In the genomic region with DNA sequence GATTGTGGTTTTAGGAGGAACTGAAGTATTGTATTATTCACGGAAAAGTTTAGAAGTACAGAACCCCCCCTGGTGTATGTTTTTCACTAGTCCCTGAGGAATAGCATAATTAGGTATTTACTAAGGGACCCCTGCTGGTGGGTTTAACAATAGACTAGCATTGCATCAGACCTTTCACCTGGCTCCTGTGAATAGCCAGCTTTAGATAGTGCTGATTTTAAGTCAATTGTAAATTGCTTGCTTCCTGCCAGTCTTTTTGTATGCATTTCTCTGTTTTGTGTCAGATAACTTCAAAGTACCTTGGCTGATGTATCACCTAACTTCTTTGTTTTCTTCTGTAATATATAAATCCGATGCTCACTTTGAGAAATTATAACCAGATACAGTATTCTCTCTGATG, we compare ENCODE assay signal across 31 mouse cellular contexts.
"Had no signal": no experiment of that assay in that cellular context is flagged by ENCODE, and none has a peak within 500 bp of the region (broad histone marks: within the 10 kb centered on the region; RNA-seq: fewer than 3 reads in every experiment).

No protein-coding gene starts in this region.

- H3K9ac ChIP-seq: limb, embryonic 12.5 days; limb, embryonic 13.5 days; limb, embryonic 15.5 days; liver, embryonic 12.5 days; liver, embryonic 13.5 days; liver, embryonic 14.5 days; liver, embryonic 15.5 days; liver, postnatal 0 days; lung, embryonic 14.5 days; lung, embryonic 15.5 days; midbrain, embryonic 12.5 days; midbrain, embryonic 13.5 days; midbrain, embryonic 15.5 days had no signal

- H3K27ac ChIP-seq: limb, embryonic 10.5 days; limb, embryonic 12.5 days; limb, embryonic 13.5 days; limb, embryonic 15.5 days; liver, embryonic 12.5 days; liver, embryonic 13.5 days; liver, embryonic 14.5 days; liver, embryonic 15.5 days; lung, embryonic 15.5 days; macrophage; midbrain, embryonic 10.5 days; midbrain, embryonic 12.5 days; midbrain, embryonic 13.5 days; midbrain, embryonic 15.5 days had no signal

- H3K4me3 ChIP-seq: limb, embryonic 10.5 days; limb, embryonic 12.5 days; limb, embryonic 13.5 days; limb, embryonic 15.5 days; liver, embryonic 12.5 days; liver, embryonic 13.5 days; liver, embryonic 15.5 days; lung, embryonic 15.5 days; megakaryocyte, embryonic 14.5 days; midbrain, embryonic 10.5 days; midbrain, embryonic 12.5 days; midbrain, embryonic 13.5 days; midbrain, embryonic 15.5 days; myocyte had no signal

- DNase-seq: left cerebral cortex, postnatal 4 days; liver; liver, embryonic 13.5 days; liver, postnatal 0 days; lung, adult 18-20 months; lung, adult 2 months; lung, embryonic 14.5 days; lung, postnatal 10 days; lung, postnatal 14 days; lung, postnatal 36 days; lung, postnatal 4 days; midbrain, embryonic 14.5 days had no signal

- H3K27me3 ChIP-seq: limb, embryonic 12.5 days; limb, embryonic 13.5 days; limb, embryonic 15.5 days; liver, embryonic 12.5 days; liver, embryonic 13.5 days; liver, embryonic 15.5 days; lung, embryonic 15.5 days; megakaryocyte, embryonic 14.5 days; midbrain, embryonic 12.5 days; midbrain, embryonic 13.5 days; midbrain, embryonic 15.5 days had no signal

- H3K4me2 ChIP-seq: limb, embryonic 12.5 days; limb, embryonic 13.5 days; limb, embryonic 15.5 days; liver, embryonic 11.5 days; liver, embryonic 12.5 days; liver, embryonic 13.5 days; liver, embryonic 15.5 days; lung, embryonic 14.5 days; lung, embryonic 15.5 days; midbrain, embryonic 11.5 days; midbrain, embryonic 12.5 days; midbrain, embryonic 13.5 days; midbrain, embryonic 15.5 days had no signal

- H3K9me3 ChIP-seq: limb, embryonic 10.5 days; limb, embryonic 12.5 days; limb, embryonic 13.5 days; limb, embryonic 15.5 days; liver, embryonic 12.5 days; liver, embryonic 13.5 days; liver, embryonic 15.5 days; lung, embryonic 15.5 days; megakaryocyte, embryonic 14.5 days; midbrain, embryonic 10.5 days; midbrain, embryonic 12.5 days; midbrain, embryonic 13.5 days; midbrain, embryonic 15.5 days had no signal

- H3K36me3 ChIP-seq: limb, embryonic 10.5 days; limb, embryonic 12.5 days; limb, embryonic 13.5 days; limb, embryonic 15.5 days; liver, embryonic 12.5 days; liver, embryonic 13.5 days; liver, embryonic 15.5 days; lung, embryonic 15.5 days; midbrain, embryonic 10.5 days; midbrain, embryonic 12.5 days; midbrain, embryonic 13.5 days; midbrain, embryonic 15.5 days had no signal

- ATAC-seq: liver, embryonic 12.5 days; liver, postnatal 0 days; lung, postnatal 0 days; midbrain, embryonic 13.5 days; midbrain, embryonic 15.5 days; midbrain, embryonic 16.5 days had no signal

- H3K4me1 ChIP-seq: limb, embryonic 10.5 days; limb, embryonic 12.5 days; limb, embryonic 13.5 days; limb, embryonic 15.5 days; liver, embryonic 12.5 days; liver, embryonic 13.5 days; liver, embryonic 15.5 days; lung, embryonic 15.5 days; megakaryocyte, embryonic 14.5 days; midbrain, embryonic 10.5 days; midbrain, embryonic 12.5 days; midbrain, embryonic 13.5 days; midbrain, embryonic 15.5 days had no signal
